In genomic region chr12:102064710-102065325, GRCm38 (mm10) we compare ENCODE assay signal across 18 mouse cellular contexts.
DNase-seq lines count a peak whose midpoint lies in the region; ATAC-seq lines count a peak whose summit lies in the region.
"Had no signal": no experiment of that assay in that cellular context is flagged by ENCODE, and none has a peak within 500 bp of the region (broad histone marks: within the 10 kb centered on the region; RNA-seq: fewer than 3 reads in every experiment).

No protein-coding gene starts in this region.

- 63% methylated on average over 5 of the region's 5 CpGs for WGBS in hindbrain, embryonic 11.5 days
- WGBS in hindbrain, embryonic 14.5 days: 48% methylated on average over 5 of the region's 5 CpGs
- WGBS in midbrain, embryonic 13.5 days: 48% methylated on average over 5 of the region's 5 CpGs
- WGBS in midbrain, embryonic 10.5 days: 75% methylated on average over 5 of the region's 5 CpGs
- 48% methylated on average over 5 of the region's 5 CpGs for WGBS in embryonic facial prominence, embryonic 12.5 days
- WGBS in hindbrain, embryonic 16.5 days: 41% methylated on average over 5 of the region's 5 CpGs

- no peak overlapping the region for H3K27ac ChIP-seq in hindbrain, embryonic 11.5 days (ENCODE audit: low read depth, low read length)
- no peak overlapping the region for H3K27ac ChIP-seq in hindbrain, embryonic 14.5 days
- H3K27ac ChIP-seq in midbrain, embryonic 13.5 days: no peak overlapping the region
- no peak overlapping the region for H3K27ac ChIP-seq in midbrain, embryonic 10.5 days (replicated peaks)
- no peak overlapping the region for H3K27ac ChIP-seq in embryonic facial prominence, embryonic 12.5 days
- no peak overlapping the region for H3K27ac ChIP-seq in hindbrain, embryonic 16.5 days (ENCODE audit: low read depth, low read length)
- H3K27ac ChIP-seq: kidney, embryonic 15.5 days; limb, embryonic 10.5 days; liver, embryonic 14.5 days had no signal

- DNase-seq in hindbrain, embryonic 11.5 days (ENCODE audit: low spot score): no peak
- no peak for DNase-seq in hindbrain, embryonic 14.5 days (ENCODE audit: low spot score)
- no peak for DNase-seq in midbrain, embryonic 10.5 days (ENCODE audit: low spot score)
- no peak for DNase-seq in urinary bladder, postnatal 14 days (ENCODE audit: low spot score)
- DNase-seq in thymus, postnatal 36 days: no peak
- DNase-seq: adrenal gland, adult 8-10 months; cerebellum, adult 9-11 months; embryo, embryonic 11 days; heart, adult 18-20 months; lung, postnatal 14 days; thymus, postnatal 14 days had no signal

- H3K36me3 ChIP-seq in hindbrain, embryonic 11.5 days (ENCODE audit: control insufficient read depth, insufficient read depth, low read length): no peaks in the 10 kb centered on the region
- H3K36me3 ChIP-seq in hindbrain, embryonic 14.5 days (replicated peaks; ENCODE audit: control insufficient read depth, insufficient read depth): no peaks in the 10 kb centered on the region
- no peaks in the 10 kb centered on the region for H3K36me3 ChIP-seq in midbrain, embryonic 13.5 days
- no peaks in the 10 kb centered on the region for H3K36me3 ChIP-seq in midbrain, embryonic 10.5 days
- H3K36me3 ChIP-seq in embryonic facial prominence, embryonic 12.5 days: no peaks in the 10 kb centered on the region
- H3K36me3 ChIP-seq in hindbrain, embryonic 16.5 days (ENCODE audit: control insufficient read depth, insufficient read depth, low read length): no peaks in the 10 kb centered on the region
- H3K36me3 ChIP-seq: kidney, embryonic 15.5 days; limb, embryonic 10.5 days had no signal

- no peaks in the 10 kb centered on the region for H3K27me3 ChIP-seq in hindbrain, embryonic 11.5 days (ENCODE audit: control insufficient read depth, insufficient read depth, low read length)
- no peaks in the 10 kb centered on the region for H3K27me3 ChIP-seq in hindbrain, embryonic 14.5 days (ENCODE audit: control insufficient read depth, insufficient read depth, low read length)
- 0 out of 2 replicates have a peak, but pooled peaks cover 3% of the 10 kb centered on the region for H3K27me3 ChIP-seq in midbrain, embryonic 13.5 days
- H3K27me3 ChIP-seq in midbrain, embryonic 10.5 days (ENCODE audit: low read depth, poor library complexity, severe bottlenecking): no peaks in the 10 kb centered on the region
- H3K27me3 ChIP-seq in embryonic facial prominence, embryonic 12.5 days: no peaks in the 10 kb centered on the region
- no peaks in the 10 kb centered on the region for H3K27me3 ChIP-seq in hindbrain, embryonic 16.5 days (replicated peaks; ENCODE audit: control insufficient read depth, insufficient read depth, low read length)
- H3K27me3 ChIP-seq: kidney, embryonic 15.5 days had no signal

- H3K4me3 ChIP-seq in hindbrain, embryonic 11.5 days (ENCODE audit: low read depth, low read length): no peak overlapping the region
- no peak overlapping the region for H3K4me3 ChIP-seq in hindbrain, embryonic 14.5 days (replicated peaks; ENCODE audit: low read length)
- H3K4me3 ChIP-seq in midbrain, embryonic 13.5 days (replicated peaks): no peak overlapping the region
- H3K4me3 ChIP-seq in midbrain, embryonic 10.5 days: no peak overlapping the region
- no peak overlapping the region for H3K4me3 ChIP-seq in embryonic facial prominence, embryonic 12.5 days
- H3K4me3 ChIP-seq in hindbrain, embryonic 16.5 days (ENCODE audit: low read length): no peak overlapping the region
- H3K4me3 ChIP-seq: kidney, embryonic 15.5 days; limb, embryonic 10.5 days had no signal

- H3K9ac ChIP-seq in hindbrain, embryonic 11.5 days (ENCODE audit: low read depth, low read length): no peak overlapping the region
- H3K9ac ChIP-seq in hindbrain, embryonic 14.5 days: no peak overlapping the region
- H3K9ac ChIP-seq in midbrain, embryonic 13.5 days (replicated peaks): no peak overlapping the region
- H3K9ac ChIP-seq in embryonic facial prominence, embryonic 12.5 days: no peak overlapping the region
- H3K9ac ChIP-seq in hindbrain, embryonic 16.5 days (ENCODE audit: low read depth, low read length): no peak overlapping the region
- H3K9ac ChIP-seq: kidney, embryonic 15.5 days; liver, embryonic 14.5 days had no signal

- no peaks in the 10 kb centered on the region for H3K4me1 ChIP-seq in hindbrain, embryonic 11.5 days (replicated peaks; ENCODE audit: control insufficient read depth, insufficient read depth, low read length)
- H3K4me1 ChIP-seq in hindbrain, embryonic 14.5 days (replicated peaks; ENCODE audit: control insufficient read depth, insufficient read depth, low read length): peaks cover 6% of the 10 kb centered on the region
- H3K4me1 ChIP-seq in midbrain, embryonic 13.5 days (replicated peaks): peaks cover 17% of the 10 kb centered on the region
- peaks cover 7% of the 10 kb centered on the region; the same call in 1 of the 2 replicates for H3K4me1 ChIP-seq in midbrain, embryonic 10.5 days
- peaks cover 18% of the 10 kb centered on the region for H3K4me1 ChIP-seq in embryonic facial prominence, embryonic 12.5 days
- H3K4me1 ChIP-seq in hindbrain, embryonic 16.5 days (ENCODE audit: control insufficient read depth, insufficient read depth, low read depth, low read length): peaks cover 3% of the 10 kb centered on the region; the same call in 1 of the 2 replicates

- no peaks in the 10 kb centered on the region for H3K9me3 ChIP-seq in hindbrain, embryonic 11.5 days (ENCODE audit: control insufficient read depth, low read length)
- no peaks in the 10 kb centered on the region for H3K9me3 ChIP-seq in hindbrain, embryonic 14.5 days (ENCODE audit: control insufficient read depth, low read length)
- H3K9me3 ChIP-seq in midbrain, embryonic 13.5 days: no peaks in the 10 kb centered on the region
- H3K9me3 ChIP-seq in midbrain, embryonic 10.5 days (replicated peaks): no peaks in the 10 kb centered on the region
- no peaks in the 10 kb centered on the region for H3K9me3 ChIP-seq in embryonic facial prominence, embryonic 12.5 days
- no peaks in the 10 kb centered on the region for H3K9me3 ChIP-seq in hindbrain, embryonic 16.5 days (ENCODE audit: control insufficient read depth, low read length)
- H3K9me3 ChIP-seq: kidney, embryonic 15.5 days; limb, embryonic 10.5 days had no signal

- no peak overlapping the region for H3K4me2 ChIP-seq in hindbrain, embryonic 11.5 days (replicated peaks; ENCODE audit: low read depth, low read length)
- no peak overlapping the region for H3K4me2 ChIP-seq in hindbrain, embryonic 14.5 days (replicated peaks)
- no peak overlapping the region for H3K4me2 ChIP-seq in midbrain, embryonic 13.5 days (replicated peaks)
- H3K4me2 ChIP-seq in embryonic facial prominence, embryonic 12.5 days (replicated peaks): no peak overlapping the region
- H3K4me2 ChIP-seq in hindbrain, embryonic 16.5 days (ENCODE audit: low read length): no peak overlapping the region
- H3K4me2 ChIP-seq: kidney, embryonic 15.5 days had no signal

- peak; percentile 68; the same call in 1 of the 2 replicates for ATAC-seq in hindbrain, embryonic 11.5 days (ENCODE audit: low FRiP score)
- no peak for ATAC-seq in hindbrain, embryonic 14.5 days (ENCODE audit: low FRiP score)
- ATAC-seq in midbrain, embryonic 13.5 days: peak; percentile 65; the same call in 1 of the 2 replicates
- ATAC-seq in embryonic facial prominence, embryonic 12.5 days (ENCODE audit: insufficient number of reproducible peaks, insufficient read depth, low FRiP score, low TSS enrichment): peak; percentile 54; the same call in 1 of the 2 replicates
- ATAC-seq in hindbrain, embryonic 16.5 days: 0 out of 2 replicates have a peak, but pooled peaks have one; percentile 50
- ATAC-seq: inflammation-experienced regulatory T-cells, adult 6 months had no signal
